Mouse (Mus musculus): ENCODE measurements around the gene Pecam1.

- no peak for TF ChIP-seq CTCF (IDR thresholded peaks at IDR 0.05; ENCODE audit: low read depth)
- TF ChIP-seq EP300 (IDR thresholded peaks at IDR 0.05; ENCODE audit: low read depth): no peak
Observed at GRCm38 (mm10) chr11:106751039-106752018, 901 bp upstream of the Pecam1 start, which contains the start of gene Milr1.
